Mouse (Mus musculus): Measurements from ENCODE around the gene Smim7. TPM values are rescaled to one million over a fixed set of nuclear protein-coding genes. Genes with fewer than 3 reads are reported as not detected.
A peak's percentile ranks its signal among the peaks of the same experiment; 100 is the strongest.

Smim7 gene
- polyA plus RNA-seq, 1 experiment, result 25.7 TPM

GRCm38 (mm10) chr8:72555770-72556169 lies 15.1 kb downstream of the Smim7 start:
- TF ChIP-seq POLR2A (IDR thresholded peaks at IDR 0.05; ENCODE audit: borderline replicate concordance, control insufficient read depth, low read depth, low read length) (no peak), CTCF (IDR thresholded peaks at IDR 0.05; ENCODE audit: control insufficient read depth, insufficient read depth, low read length) (no peak)
- H3K4me3 ChIP-seq (replicated peaks; ENCODE audit: control insufficient read depth, low read depth, low read length), result no peak overlapping the region
- no peak overlapping the region for H3K27ac ChIP-seq (ENCODE audit: control insufficient read depth, insufficient read depth, low read depth, low read length, poor library complexity)
- WGBS, result 89% methylated on average over 4 of the region's 4 CpGs
- no peaks in the 10 kb centered on the region for H3K4me1 ChIP-seq (ENCODE audit: control insufficient read depth, insufficient read depth, low read length)

DNA sequence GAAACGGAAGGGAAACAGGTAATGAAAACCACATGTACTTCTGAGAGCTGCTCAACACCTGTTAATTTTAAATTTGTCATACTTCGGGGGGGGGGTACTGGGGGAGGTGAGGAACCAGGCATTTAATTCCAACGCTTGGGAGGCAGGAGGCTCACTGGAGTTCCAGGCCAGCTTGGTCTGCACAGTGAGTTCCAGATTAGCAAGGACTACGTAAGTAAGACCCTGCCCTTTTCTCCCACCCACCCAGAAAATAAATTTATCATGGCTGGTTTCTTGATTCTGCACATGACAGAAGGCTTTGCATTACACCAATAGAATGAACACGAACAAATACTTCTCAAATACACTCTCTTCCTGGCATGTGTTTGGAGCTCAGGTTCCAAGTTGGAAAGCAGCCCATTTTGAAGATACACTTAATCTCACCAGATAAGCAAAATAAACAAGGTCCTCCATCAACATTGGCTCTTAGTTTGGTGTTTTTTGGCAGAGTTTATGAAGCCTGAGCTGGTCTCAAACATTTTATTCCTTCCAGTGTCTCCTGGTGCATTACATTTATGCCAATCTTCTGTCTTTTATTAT lies 21.5 kb downstream of the Smim7 start:
- H3K4me1 ChIP-seq (ENCODE audit: control insufficient read depth, insufficient read depth, low read length), result no peaks in the 10 kb centered on the region; the same call in 1 of the 2 replicates
- peak overlapping the region; percentile 93 for H3K4me3 ChIP-seq (replicated peaks; ENCODE audit: control insufficient read depth, low read depth, low read length)
- WGBS, result 17% methylated on average over 5 of the region's 5 CpGs
- TF ChIP-seq CTCF (IDR thresholded peaks at IDR 0.05; ENCODE audit: control insufficient read depth, insufficient read depth, low read length) (no peak), POLR2A (IDR thresholded peaks at IDR 0.05; ENCODE audit: borderline replicate concordance, control insufficient read depth, low read depth, low read length) (no peak)
- no peak overlapping the region; the same call in 1 of the 2 replicates for H3K27ac ChIP-seq (ENCODE audit: control insufficient read depth, insufficient read depth, low read depth, low read length, poor library complexity)

DNA sequence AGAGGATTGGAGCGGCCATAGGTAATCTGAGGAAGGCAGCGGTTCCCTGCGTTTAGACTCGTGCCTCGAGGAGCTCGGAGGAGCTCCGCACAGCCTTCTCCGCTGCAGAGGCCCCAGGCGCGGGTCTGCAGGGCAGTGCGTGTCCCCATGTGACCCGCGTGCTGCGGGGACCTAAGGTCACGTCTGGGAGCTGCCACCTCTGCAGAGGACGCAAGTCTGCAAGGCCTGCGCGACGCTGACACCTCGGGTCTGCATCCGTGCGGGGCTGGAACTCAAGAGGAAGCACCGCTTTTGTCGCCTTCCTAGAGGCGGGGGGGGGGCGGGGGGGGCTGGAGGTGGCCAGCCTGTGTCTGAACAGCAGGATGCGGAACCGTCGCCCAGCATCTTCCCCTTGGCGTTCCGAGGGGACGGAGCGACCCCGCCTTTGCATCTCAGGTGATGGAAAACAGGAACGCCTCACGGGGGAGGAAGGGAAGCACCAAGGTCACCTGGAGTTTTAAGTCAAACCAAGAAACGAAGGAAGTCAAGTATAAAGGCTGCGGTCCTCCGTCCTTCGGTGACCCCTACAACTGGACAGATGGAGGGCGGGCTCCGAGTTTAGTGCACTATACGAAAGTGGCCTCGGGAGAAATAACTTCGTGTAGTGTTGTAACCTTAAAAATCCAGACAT lies 22.1 kb downstream of the Smim7 start:
- TF ChIP-seq POLR2A (IDR thresholded peaks at IDR 0.05; ENCODE audit: borderline replicate concordance, control insufficient read depth, low read depth, low read length) (0 out of 2 replicates have a peak, but pooled peaks have one; percentile 35), CTCF (IDR thresholded peaks at IDR 0.05; ENCODE audit: control insufficient read depth, insufficient read depth, low read length) (no peak)
- Histone ChIP-seq H3K4me1 (ENCODE audit: control insufficient read depth, insufficient read depth, low read length) (no peaks in the 10 kb centered on the region; the same call in 1 of the 2 replicates), H3K27ac (ENCODE audit: control insufficient read depth, insufficient read depth, low read depth, low read length, poor library complexity) (peak overlapping the region; percentile 93), H3K4me3 (replicated peaks; ENCODE audit: control insufficient read depth, low read depth, low read length) (peak overlapping the region; percentile 93)
- under 1% methylated on average over 45 of the region's 45 CpGs for WGBS

GRCm38 (mm10) chr8:72547802-72548643 lies 22.9 kb downstream of the Smim7 start, which contains the start of gene Med26:
Gene Med26 (minus strand): TSS chr8:72548270.
- H3K4me3 ChIP-seq (replicated peaks; ENCODE audit: control insufficient read depth, low read depth, low read length), result peak within 1 kb of the TSS; percentile 93
- H3K4me1 ChIP-seq (ENCODE audit: control insufficient read depth, insufficient read depth, low read length), result no peaks in the 10 kb centered on the region; the same call in 1 of the 2 replicates
- WGBS, result under 1% methylated on average over 92 of the region's 92 CpGs
- peak within 1 kb of the TSS; percentile 93 for H3K27ac ChIP-seq (ENCODE audit: control insufficient read depth, insufficient read depth, low read depth, low read length, poor library complexity)
- TF ChIP-seq CTCF (IDR thresholded peaks at IDR 0.05; ENCODE audit: control insufficient read depth, insufficient read depth, low read length), result no peak
- TF ChIP-seq POLR2A (IDR thresholded peaks at IDR 0.05; ENCODE audit: borderline replicate concordance, control insufficient read depth, low read depth, low read length), result peak; percentile 61; the same call in 1 of the 2 replicates

DNA sequence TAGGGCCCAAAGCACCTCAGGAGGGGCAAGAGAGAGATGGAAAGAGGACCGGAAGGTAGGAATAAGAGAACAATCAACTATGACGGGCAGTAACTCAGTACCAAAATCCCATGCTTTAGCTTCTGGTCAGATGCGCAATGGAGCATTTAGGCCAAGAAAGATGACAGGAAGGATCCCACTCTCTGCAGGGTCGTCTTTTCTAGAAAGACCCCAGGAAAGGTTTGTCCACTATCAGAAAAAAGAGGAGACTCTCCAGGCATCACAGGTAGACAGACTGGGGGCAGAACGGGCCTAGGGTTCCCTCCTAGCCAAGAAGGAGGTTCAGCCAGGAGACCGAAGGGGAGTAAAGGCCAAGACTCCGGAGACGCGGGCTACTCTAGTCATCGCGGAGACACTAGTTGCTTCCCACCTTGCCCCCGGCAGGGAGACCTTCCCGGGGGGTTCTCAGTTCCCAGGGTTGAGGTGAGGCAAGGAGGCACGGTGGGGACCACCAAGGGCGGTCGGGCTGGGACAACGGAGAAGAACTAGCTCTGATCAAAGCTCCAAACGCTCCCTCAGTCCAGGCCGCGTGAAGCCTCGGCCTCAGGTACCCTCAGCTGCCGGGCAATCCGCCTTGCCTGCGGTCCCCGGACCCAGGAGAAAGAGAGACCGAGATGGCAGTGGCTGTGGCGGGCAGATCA lies 23.6 kb downstream of the Smim7 start:
- no peaks in the 10 kb centered on the region; the same call in 1 of the 2 replicates for H3K4me1 ChIP-seq (ENCODE audit: control insufficient read depth, insufficient read depth, low read length)
- peak overlapping the region; percentile 93 for H3K27ac ChIP-seq (ENCODE audit: control insufficient read depth, insufficient read depth, low read depth, low read length, poor library complexity)
- peak overlapping the region; percentile 93 for H3K4me3 ChIP-seq (replicated peaks; ENCODE audit: control insufficient read depth, low read depth, low read length)
- WGBS, result 2% methylated on average over 27 of the region's 27 CpGs
- no peak for TF ChIP-seq POLR2A (IDR thresholded peaks at IDR 0.05; ENCODE audit: borderline replicate concordance, control insufficient read depth, low read depth, low read length)
- no peak for TF ChIP-seq CTCF (IDR thresholded peaks at IDR 0.05; ENCODE audit: control insufficient read depth, insufficient read depth, low read length)

- Histone ChIP-seq H3K27ac (ENCODE audit: control insufficient read depth, insufficient read depth, low read depth, low read length, poor library complexity) (no peak overlapping the region), H3K4me3 (replicated peaks; ENCODE audit: control insufficient read depth, low read depth, low read length) (no peak overlapping the region), H3K4me1 (ENCODE audit: control insufficient read depth, insufficient read depth, low read length) (no peaks in the 10 kb centered on the region)
- TF ChIP-seq CTCF (IDR thresholded peaks at IDR 0.05; ENCODE audit: control insufficient read depth, insufficient read depth, low read length) (peak; percentile 55; the same call in 1 of the 2 replicates), POLR2A (IDR thresholded peaks at IDR 0.05; ENCODE audit: borderline replicate concordance, control insufficient read depth, low read depth, low read length) (no peak)
These were observed 31.7 kb downstream of the Smim7 start for GRCm38 (mm10) chr8:72539234-72539633.

DNA sequence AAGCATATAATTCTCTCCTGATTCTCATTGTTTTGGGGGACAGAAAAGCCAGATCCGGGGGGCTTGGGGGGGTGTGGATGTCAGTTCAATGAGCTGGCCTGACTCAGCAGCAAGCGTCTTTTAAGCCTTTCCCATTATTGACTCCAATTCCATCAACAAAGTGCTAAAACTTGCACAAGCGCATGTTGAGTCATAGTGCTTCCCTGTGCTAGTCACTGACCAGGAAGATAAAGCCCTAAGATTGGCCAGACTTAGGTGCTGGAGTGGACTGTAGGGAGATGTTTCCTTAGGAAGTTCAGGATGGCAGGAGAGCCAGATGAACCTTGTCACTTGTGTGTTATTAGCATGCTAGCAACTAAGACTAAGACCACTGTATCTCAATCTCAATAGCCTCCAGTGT lies 36.0 kb downstream of the Smim7 start:
- Histone ChIP-seq H3K4me3 (replicated peaks; ENCODE audit: control insufficient read depth, low read depth, low read length) (no peak overlapping the region), H3K4me1 (ENCODE audit: control insufficient read depth, insufficient read depth, low read length) (no peaks in the 10 kb centered on the region; the same call in 1 of the 2 replicates), H3K27ac (ENCODE audit: control insufficient read depth, insufficient read depth, low read depth, low read length, poor library complexity) (no peak overlapping the region)
- TF ChIP-seq CTCF (IDR thresholded peaks at IDR 0.05; ENCODE audit: control insufficient read depth, insufficient read depth, low read length) (no peak), POLR2A (IDR thresholded peaks at IDR 0.05; ENCODE audit: borderline replicate concordance, control insufficient read depth, low read depth, low read length) (no peak)
- WGBS, result 81% methylated on average over 3 of the region's 3 CpGs

All from bone marrow, adult 2 months (tissue).